Mouse (Mus musculus): ENCODE data around the gene Nup205.

- no peak for TF ChIP-seq CTCF (IDR thresholded peaks at IDR 0.05; ENCODE audit: insufficient read depth, low read depth, low read length)
- no peak for TF ChIP-seq POLR2A (IDR thresholded peaks at IDR 0.05; ENCODE audit: insufficient read depth, low read depth, low read length)
Observed at GRCm38 (mm10) chr6:35260531-35260930, 83.3 kb downstream of the Nup205 start.
